Mouse (Mus musculus): ENCODE results near the gene Epha3. TPM values are rescaled to one million over a fixed set of nuclear protein-coding genes. Genes with fewer than 3 reads are reported as not detected.

Gene Epha3
- polyA plus RNA-seq (2014; fragmentation: Nextera tagmentation; extraction: Ambion mirVana) = 79.1 and 79.3 TPM in 2 replicates

DNA sequence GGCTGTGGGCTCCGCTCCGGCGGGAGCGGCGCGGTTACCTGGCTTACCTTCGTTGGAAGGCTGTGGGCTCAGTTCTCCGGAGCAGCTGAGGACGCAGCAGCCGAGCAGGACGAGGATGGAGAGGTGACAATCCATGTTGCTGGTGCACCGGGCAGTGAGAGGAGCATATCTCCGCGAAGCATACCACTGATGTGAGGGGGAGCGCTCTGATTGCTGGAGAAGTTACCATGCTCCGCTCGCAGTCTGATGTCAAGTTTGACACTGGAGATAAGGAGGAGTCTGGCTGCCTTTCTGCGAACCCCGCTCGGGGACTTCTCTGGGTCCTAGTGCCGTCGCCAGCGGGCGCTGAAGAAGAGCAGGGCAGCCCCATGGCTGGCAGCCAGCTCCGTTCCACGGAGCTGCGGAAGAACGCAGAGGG lies at the start of gene Epha3:
TSS of gene Epha3 (minus strand) at position 263 of the 418 bp plus-strand sequence.
- H3K9ac ChIP-seq (ENCODE audit: low read length) = peak within 1 kb of the TSS; percentile 64
- peak within 1 kb of the TSS; percentile 74 for H3K27ac ChIP-seq (ENCODE audit: low read depth, low read length)
- no peaks in the 10 kb centered on the region for H3K36me3 ChIP-seq (ENCODE audit: control insufficient read depth, insufficient read depth, low read length)
- peak within 1 kb of the TSS; percentile 76 for H3K4me2 ChIP-seq (ENCODE audit: low read depth, low read length, severe bottlenecking)
- DNase-seq (ENCODE audit: low spot score) (peak; percentile 90), ATAC-seq (replicated peaks; ENCODE audit: low FRiP score) (peak; percentile 90)
- peak within 1 kb of the TSS; percentile 68 for H3K4me3 ChIP-seq (ENCODE audit: low read depth, low read length)
- WGBS = 0% methylated on average over 28 of the region's 28 CpGs
- H3K27me3 ChIP-seq (ENCODE audit: control insufficient read depth, insufficient read depth, low read length) = no peaks in the 10 kb centered on the region
- no peaks in the 10 kb centered on the region for H3K4me1 ChIP-seq (replicated peaks; ENCODE audit: control insufficient read depth, insufficient read depth, low read length)
- no peaks in the 10 kb centered on the region for H3K9me3 ChIP-seq (ENCODE audit: control insufficient read depth, low read length)

DNA sequence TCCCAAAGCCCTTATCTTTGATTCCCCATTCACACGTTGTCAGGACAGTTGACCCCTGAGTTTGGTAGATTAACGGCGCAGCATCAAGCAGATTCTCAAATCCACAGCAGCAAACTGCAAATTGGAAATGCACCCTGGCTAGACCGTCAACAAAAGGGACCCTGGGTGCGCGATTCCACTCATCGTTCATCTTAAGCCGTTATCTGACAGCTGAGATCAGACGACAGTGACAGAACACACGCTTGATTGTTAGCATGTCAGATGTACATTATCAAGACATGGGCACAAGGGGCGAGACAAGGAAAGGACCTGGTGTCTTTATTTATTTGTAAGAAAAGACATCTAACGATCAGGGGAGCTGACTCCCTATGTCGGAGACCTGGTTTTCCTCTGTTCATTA lies 39.5 kb upstream of the Epha3 start:
- peak; percentile 43 for DNase-seq (ENCODE audit: low spot score)
- H3K27ac ChIP-seq (ENCODE audit: low read depth, low read length) = no peak overlapping the region
- H3K36me3 ChIP-seq (ENCODE audit: control insufficient read depth, insufficient read depth, low read length) = no peaks in the 10 kb centered on the region
- no peak overlapping the region for H3K9ac ChIP-seq (ENCODE audit: low read length)
- no peak overlapping the region for H3K4me2 ChIP-seq (ENCODE audit: low read depth, low read length, severe bottlenecking)
- no peak for ATAC-seq (replicated peaks; ENCODE audit: low FRiP score)
- H3K27me3 ChIP-seq (ENCODE audit: control insufficient read depth, insufficient read depth, low read length) = no peaks in the 10 kb centered on the region
- WGBS = 57% methylated on average over 13 of the region's 13 CpGs
- no peak overlapping the region for H3K4me3 ChIP-seq (ENCODE audit: low read depth, low read length)
- no peaks in the 10 kb centered on the region for H3K9me3 ChIP-seq (ENCODE audit: control insufficient read depth, low read length)
- no peaks in the 10 kb centered on the region for H3K4me1 ChIP-seq (replicated peaks; ENCODE audit: control insufficient read depth, insufficient read depth, low read length)

DNA sequence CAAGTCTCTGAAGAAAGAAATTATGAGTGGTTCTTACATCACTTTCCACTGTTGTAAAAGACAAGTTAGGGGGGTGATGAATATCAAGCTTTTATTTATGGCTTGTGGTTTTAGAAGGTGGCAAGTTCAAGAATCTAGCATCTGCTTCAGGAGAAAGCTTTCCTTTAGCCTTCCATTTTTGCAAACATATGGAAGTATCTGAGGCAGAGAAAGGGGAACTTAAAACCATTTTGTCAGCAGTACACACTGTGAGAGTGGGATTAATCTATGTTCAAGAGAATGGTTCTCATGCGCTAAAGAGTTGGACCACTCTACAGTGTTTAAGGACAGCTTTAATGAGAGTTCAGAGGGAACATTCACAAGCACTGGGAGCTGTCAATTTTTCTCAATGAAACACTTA lies 17.2 kb upstream of the Epha3 start:
- Histone ChIP-seq H3K36me3 (ENCODE audit: control insufficient read depth, insufficient read depth, low read length) (no peaks in the 10 kb centered on the region), H3K4me1 (replicated peaks; ENCODE audit: control insufficient read depth, insufficient read depth, low read length) (no peaks in the 10 kb centered on the region), H3K9me3 (ENCODE audit: control insufficient read depth, low read length) (no peaks in the 10 kb centered on the region), H3K27me3 (ENCODE audit: control insufficient read depth, insufficient read depth, low read length) (no peaks in the 10 kb centered on the region), H3K4me2 (ENCODE audit: low read depth, low read length, severe bottlenecking) (no peak overlapping the region), H3K4me3 (ENCODE audit: low read depth, low read length) (no peak overlapping the region), H3K27ac (ENCODE audit: low read depth, low read length) (no peak overlapping the region), H3K9ac (ENCODE audit: low read length) (no peak overlapping the region)
- DNase-seq (ENCODE audit: low spot score) (no peak), ATAC-seq (replicated peaks; ENCODE audit: low FRiP score) (no peak)
- WGBS = 89% methylated on average over 1 of the region's 1 CpGs

DNA sequence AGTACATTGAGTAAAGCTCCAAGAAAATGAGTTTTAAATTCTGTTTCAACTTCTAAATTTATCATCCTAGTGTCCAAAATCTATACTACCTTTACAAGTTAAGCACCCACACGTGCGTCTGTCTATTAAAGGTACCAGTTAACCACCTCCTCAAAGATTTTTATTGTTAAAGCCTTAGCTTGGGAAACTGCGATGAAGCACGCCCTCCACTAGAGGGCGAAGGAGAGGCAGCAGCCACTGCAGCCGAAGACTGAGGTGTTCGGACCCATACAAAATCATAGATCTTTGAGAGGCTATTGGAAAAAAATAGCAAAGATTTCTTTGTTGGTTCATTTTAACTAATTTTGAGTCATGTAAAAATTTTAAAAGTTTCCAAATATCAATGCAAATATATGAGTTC lies 8.3 kb upstream of the Epha3 start:
- Histone ChIP-seq H3K4me3 (ENCODE audit: low read depth, low read length) (no peak overlapping the region), H3K4me2 (ENCODE audit: low read depth, low read length, severe bottlenecking) (no peak overlapping the region), H3K36me3 (ENCODE audit: control insufficient read depth, insufficient read depth, low read length) (no peaks in the 10 kb centered on the region), H3K9ac (ENCODE audit: low read length) (no peak overlapping the region), H3K9me3 (ENCODE audit: control insufficient read depth, low read length) (no peaks in the 10 kb centered on the region), H3K27me3 (ENCODE audit: control insufficient read depth, insufficient read depth, low read length) (no peaks in the 10 kb centered on the region), H3K4me1 (replicated peaks; ENCODE audit: control insufficient read depth, insufficient read depth, low read length) (no peaks in the 10 kb centered on the region), H3K27ac (ENCODE audit: low read depth, low read length) (no peak overlapping the region)
- WGBS = 16% methylated on average over 7 of the region's 7 CpGs
- DNase-seq (ENCODE audit: low spot score) (peak; percentile 61), ATAC-seq (replicated peaks; ENCODE audit: low FRiP score) (peak; percentile 65; the same call in 1 of the 2 replicates)

DNA sequence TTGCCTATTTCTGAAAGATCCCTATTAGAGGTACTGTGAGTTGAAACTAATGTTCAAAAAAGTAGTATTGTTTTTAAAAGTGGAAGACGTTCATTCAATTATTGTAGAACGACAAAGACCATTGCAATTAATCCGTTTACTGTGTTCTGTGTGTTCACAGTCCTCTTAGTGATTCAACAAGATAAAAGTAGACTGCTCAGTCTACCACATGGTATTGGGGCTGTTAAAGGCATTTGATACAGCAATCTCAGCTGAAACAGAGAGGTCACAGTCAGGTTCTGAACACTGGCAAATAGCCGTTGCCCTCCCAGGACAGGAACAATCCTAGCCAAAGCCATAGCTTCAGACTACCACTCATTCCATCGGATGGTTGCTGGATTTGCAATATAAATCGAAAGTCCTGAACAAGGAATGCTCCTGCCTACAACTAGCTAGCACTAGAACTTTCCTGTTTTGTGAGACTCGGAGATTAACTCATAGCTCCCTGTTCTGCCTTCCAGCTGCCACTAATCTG lies 545 bp upstream of the Epha3 start:
- Histone ChIP-seq H3K9me3 (ENCODE audit: control insufficient read depth, low read length) (no peaks in the 10 kb centered on the region), H3K4me3 (ENCODE audit: low read depth, low read length) (peak overlapping the region; percentile 68), H3K27me3 (ENCODE audit: control insufficient read depth, insufficient read depth, low read length) (no peaks in the 10 kb centered on the region), H3K27ac (ENCODE audit: low read depth, low read length) (no peak overlapping the region), H3K4me2 (ENCODE audit: low read depth, low read length, severe bottlenecking) (peak overlapping the region; percentile 76), H3K9ac (ENCODE audit: low read length) (peak overlapping the region; percentile 64), H3K4me1 (replicated peaks; ENCODE audit: control insufficient read depth, insufficient read depth, low read length) (no peaks in the 10 kb centered on the region), H3K36me3 (ENCODE audit: control insufficient read depth, insufficient read depth, low read length) (no peaks in the 10 kb centered on the region)
- DNase-seq (ENCODE audit: low spot score) = no peak
- ATAC-seq (replicated peaks; ENCODE audit: low FRiP score) = no peak
- WGBS = 25% methylated on average over 7 of the region's 7 CpGs

DNA sequence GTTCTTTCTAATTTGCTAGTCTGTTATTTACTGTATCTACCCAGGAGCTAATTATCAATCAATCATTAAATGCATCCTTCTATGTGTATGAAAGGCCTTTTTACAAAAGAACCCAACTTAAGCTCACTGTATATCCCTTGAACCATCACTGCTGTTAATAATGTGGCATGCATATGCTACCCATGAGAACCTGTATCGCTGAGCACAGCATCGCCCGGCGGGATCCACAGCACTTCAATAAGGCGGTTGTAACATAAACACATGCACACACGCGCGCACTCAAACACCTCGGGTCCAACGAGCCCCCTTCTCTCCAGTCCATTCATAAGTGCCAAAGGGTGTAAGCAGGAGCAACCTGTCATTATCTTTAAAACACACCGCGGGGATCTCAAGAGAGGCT lies 794 bp downstream of the Epha3 start:
- Histone ChIP-seq H3K4me3 (ENCODE audit: low read depth, low read length) (peak overlapping the region; percentile 68), H3K27me3 (ENCODE audit: control insufficient read depth, insufficient read depth, low read length) (no peaks in the 10 kb centered on the region), H3K4me2 (ENCODE audit: low read depth, low read length, severe bottlenecking) (peak overlapping the region; percentile 76), H3K27ac (ENCODE audit: low read depth, low read length) (peak overlapping the region; percentile 74), H3K9me3 (ENCODE audit: control insufficient read depth, low read length) (no peaks in the 10 kb centered on the region), H3K9ac (ENCODE audit: low read length) (peak overlapping the region; percentile 50), H3K36me3 (ENCODE audit: control insufficient read depth, insufficient read depth, low read length) (no peaks in the 10 kb centered on the region), H3K4me1 (replicated peaks; ENCODE audit: control insufficient read depth, insufficient read depth, low read length) (no peaks in the 10 kb centered on the region)
- ATAC-seq (replicated peaks; ENCODE audit: low FRiP score) (peak; percentile 79), DNase-seq (ENCODE audit: low spot score) (peak; percentile 78)
- WGBS = under 1% methylated on average over 12 of the region's 12 CpGs

DNA sequence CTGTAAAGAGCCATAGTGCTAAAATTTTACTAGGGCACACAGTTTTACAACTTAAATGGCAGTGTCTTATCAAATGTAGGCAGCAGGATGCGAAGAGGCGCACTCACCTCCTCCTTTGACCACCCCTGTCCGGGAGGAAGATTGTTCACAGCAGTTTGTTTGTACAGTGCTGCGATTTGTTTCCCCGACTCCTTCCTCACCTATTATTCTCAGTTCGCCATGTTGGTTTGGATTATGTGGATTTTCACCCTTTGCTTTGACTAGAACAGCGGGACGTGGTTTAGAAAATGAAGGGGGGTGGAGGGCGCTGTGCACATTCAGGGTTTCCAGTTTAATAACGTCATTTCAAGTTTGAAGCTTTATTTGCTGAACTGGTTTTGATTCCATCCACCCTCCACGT lies 6.4 kb downstream of the Epha3 start:
- Histone ChIP-seq H3K4me1 (replicated peaks; ENCODE audit: control insufficient read depth, insufficient read depth, low read length) (no peaks in the 10 kb centered on the region), H3K27ac (ENCODE audit: low read depth, low read length) (peak overlapping the region; percentile 84), H3K9me3 (ENCODE audit: control insufficient read depth, low read length) (no peaks in the 10 kb centered on the region), H3K9ac (ENCODE audit: low read length) (peak overlapping the region; percentile 72), H3K36me3 (ENCODE audit: control insufficient read depth, insufficient read depth, low read length) (no peaks in the 10 kb centered on the region), H3K4me2 (ENCODE audit: low read depth, low read length, severe bottlenecking) (peak overlapping the region; percentile 92), H3K4me3 (ENCODE audit: low read depth, low read length) (peak overlapping the region; percentile 52), H3K27me3 (ENCODE audit: control insufficient read depth, insufficient read depth, low read length) (no peaks in the 10 kb centered on the region)
- no peak for DNase-seq (ENCODE audit: low spot score)
- peak; percentile 44 for ATAC-seq (replicated peaks; ENCODE audit: low FRiP score)
- WGBS = under 1% methylated on average over 11 of the region's 11 CpGs

DNA sequence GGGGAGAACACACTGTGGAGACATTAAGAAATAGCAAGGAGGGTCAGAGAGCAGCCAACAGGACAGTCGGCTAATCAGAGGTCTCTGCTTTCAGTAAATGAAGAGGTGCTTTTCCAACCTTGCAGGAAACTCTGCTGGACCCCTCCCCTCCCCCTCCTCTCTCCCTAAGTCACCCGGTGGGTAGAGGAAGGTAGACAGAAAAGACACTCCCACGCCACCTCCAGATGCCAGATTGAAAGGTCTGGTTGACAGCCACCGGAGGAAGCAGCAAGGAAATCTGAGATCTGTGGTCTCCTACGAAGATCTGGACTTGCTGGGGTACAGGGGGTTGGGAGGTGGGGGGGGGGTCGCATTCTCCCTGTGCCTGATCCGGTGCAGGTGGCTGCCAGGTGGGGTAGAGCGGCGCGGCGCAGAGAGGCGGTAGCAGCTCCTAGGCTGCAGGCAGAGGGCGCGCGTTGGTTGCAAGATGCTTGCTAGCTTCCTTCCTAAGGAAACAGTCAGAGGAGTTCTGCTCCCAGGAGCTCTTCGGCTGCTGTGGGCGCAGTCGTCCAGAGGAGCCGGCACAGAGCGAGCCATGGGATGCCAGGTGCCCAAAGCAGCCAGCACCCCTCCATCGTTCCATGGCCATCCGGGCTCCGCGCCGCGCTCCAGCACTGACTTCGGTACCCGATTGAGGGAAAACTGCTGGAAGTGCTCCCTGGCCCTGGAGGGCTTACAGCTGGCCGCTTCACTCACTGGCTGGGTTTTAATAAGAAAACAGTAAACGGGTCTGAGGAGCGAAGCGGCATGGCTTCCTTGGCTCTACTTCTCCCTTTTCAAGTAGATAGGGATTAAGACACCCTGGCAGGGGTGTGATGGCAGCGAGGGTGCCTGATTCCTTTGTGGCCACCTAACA lies 7.1 kb downstream of the Epha3 start:
- H3K36me3 ChIP-seq (ENCODE audit: control insufficient read depth, insufficient read depth, low read length) = no peaks in the 10 kb centered on the region
- H3K4me3 ChIP-seq (ENCODE audit: low read depth, low read length) = peak overlapping the region; percentile 52
- 2% methylated on average over 33 of the region's 33 CpGs for WGBS
- no peaks in the 10 kb centered on the region for H3K9me3 ChIP-seq (ENCODE audit: control insufficient read depth, low read length)
- peak overlapping the region; percentile 92 for H3K4me2 ChIP-seq (ENCODE audit: low read depth, low read length, severe bottlenecking)
- ATAC-seq (replicated peaks; ENCODE audit: low FRiP score) (peak; percentile 90), DNase-seq (ENCODE audit: low spot score) (peak; percentile 88)
- H3K4me1 ChIP-seq (replicated peaks; ENCODE audit: control insufficient read depth, insufficient read depth, low read length) = no peaks in the 10 kb centered on the region
- peak overlapping the region; percentile 84 for H3K27ac ChIP-seq (ENCODE audit: low read depth, low read length)
- peak overlapping the region; percentile 72 for H3K9ac ChIP-seq (ENCODE audit: low read length)
- no peaks in the 10 kb centered on the region for H3K27me3 ChIP-seq (ENCODE audit: control insufficient read depth, insufficient read depth, low read length)

All from forebrain, embryonic 11.5 days (tissue).